Mouse (Mus musculus) brain, embryonic 14.5 days (tissue): ENCODE data around the gene Pycard. TPM values are rescaled to one million over a fixed set of nuclear protein-coding genes. Genes with fewer than 3 reads are reported as not detected.
"Not testable (repeated sequence)": the region's sequence is repeated elsewhere in the genome, so short reads cannot be mapped to it uniquely, and the experiment has no call there.

Experiments
- DNase-seq: peaks from one replicate; pipeline ENCODE4 v3.0.0-alpha.2; 2011; ENCODE audit warnings: low read depth
- CTCF ChIP-seq: fragments of 200-500 bp; IDR thresholded peaks from 2 replicates; pipeline ENCODE4 v1.5.1; 2012; ENCODE audit warnings: inconsistent platforms, mild to moderate bottlenecking, moderate library complexity, borderline replicate concordance; ENCODE audit not compliant: insufficient read depth, insufficient read length; ENCODE audit errors: extremely low read depth
- POLR2A ChIP-seq: fragments of 200-500 bp; IDR thresholded peaks from 2 replicates; pipeline ENCODE4 v1.6.1; 2012; ENCODE audit warnings: mild to moderate bottlenecking, inconsistent platforms, borderline replicate concordance; ENCODE audit not compliant: poor library complexity, insufficient read depth, insufficient read length, severe bottlenecking; ENCODE audit errors: extremely low read depth
- polyA plus RNA-seq: library from polyadenylated mRNA; depleted of rRNA; stranded (reverse); fragments of >200 nt; gene quantifications from 2 replicates; pipeline ENCODE4 v1.2.3, GENCODE M21; 2012; rRNA removed

Gene Pycard
- polyA plus RNA-seq = 6.9 and 10.1 TPM in 2 replicates

- DNase-seq = peak; percentile 24
- TF ChIP-seq POLR2A (no peak), CTCF (no peak)
Measured at GRCm38 (mm10) chr7:127993341-127993977, at the start of gene Pycard. Pycard (minus strand) TSS chr7:127993867.

- not testable (repeated sequence) for DNase-seq
Measured at GRCm38 (mm10) chr7:128042161-128042820, 48.6 kb upstream of the Pycard start.

- TF ChIP-seq CTCF (no peak), POLR2A (no peak)
- DNase-seq = no peak
Measured at GRCm38 (mm10) chr7:128033616-128034015, 39.9 kb upstream of the Pycard start.

GRCm38 (mm10) chr7:128032989-128033293 lies 39.3 kb upstream of the Pycard start:
- no peak for DNase-seq
- TF ChIP-seq CTCF (no peak), POLR2A (no peak)

- no peak for TF ChIP-seq POLR2A
- TF ChIP-seq CTCF = no peak
- DNase-seq = no peak
Measured at GRCm38 (mm10) chr7:128032290-128032988, 38.8 kb upstream of the Pycard start.

GRCm38 (mm10) chr7:128031403-128031976 lies 37.8 kb upstream of the Pycard start:
- TF ChIP-seq POLR2A (no peak), CTCF (no peak)
- DNase-seq = peak; percentile 81

- no peak for TF ChIP-seq CTCF
- no peak for DNase-seq
Measured at GRCm38 (mm10) chr7:128025381-128025780, 31.7 kb upstream of the Pycard start.

GRCm38 (mm10) chr7:128024932-128025331 lies 31.3 kb upstream of the Pycard start:
- TF ChIP-seq CTCF = no peak
- TF ChIP-seq POLR2A = no peak
- DNase-seq = no peak

GRCm38 (mm10) chr7:128024364-128024763 lies 30.7 kb upstream of the Pycard start:
- no peak for DNase-seq
- no peak for TF ChIP-seq CTCF
- TF ChIP-seq POLR2A = no peak

GRCm38 (mm10) chr7:128023565-128023964 lies 29.9 kb upstream of the Pycard start:
- DNase-seq = no peak

GRCm38 (mm10) chr7:128022974-128023373 lies 29.3 kb upstream of the Pycard start:
- no peak for TF ChIP-seq POLR2A
- TF ChIP-seq CTCF = peak; percentile 43; the same call in 1 of the 2 replicates

More at GRCm38 (mm10) chr7:128023565-128023964, 29.9 kb upstream of the Pycard start:
- TF ChIP-seq POLR2A = no peak
- TF ChIP-seq CTCF = no peak

More at GRCm38 (mm10) chr7:128022974-128023373, 29.3 kb upstream of the Pycard start:
- no peak for DNase-seq
